Mouse (Mus musculus): Measurements from ENCODE around the gene Ssbp4. TPM values are rescaled to one million over a fixed set of nuclear protein-coding genes. Genes with fewer than 3 reads are reported as not detected.
A peak's percentile ranks its signal among the peaks of the same experiment; 100 is the strongest.

The Ssbp4 gene
- polyA plus RNA-seq, 1 experiment from 2014 or later = 122 TPM

GRCm38 (mm10) chr8:70630532-70631381 is 22.1 kb upstream of the Ssbp4 start:
- ATAC-seq (ENCODE audit: borderline replicate concordance, extremely low read depth, low FRiP score, low TSS enrichment) = peak; percentile 51; the same call in 1 of the 2 replicates
- Histone ChIP-seq H3K9ac (0 out of 2 replicates have a peak overlapping the region, but pooled peaks have one; percentile 33), H3K27ac (no peak overlapping the region)

GRCm38 (mm10) chr8:70629574-70630531 is 21.2 kb upstream of the Ssbp4 start:
- Histone ChIP-seq H3K27me3 (0 out of 2 replicates have a peak, but pooled peaks cover 3% of the 10 kb centered on the region), H3K9ac (peak overlapping the region; percentile 34), H3K4me2 (peak overlapping the region; percentile 81), H3K4me1 (peaks cover 42% of the 10 kb centered on the region), H3K4me3 (peak overlapping the region; percentile 49), H3K36me3 (no peaks in the 10 kb centered on the region), H3K9me3 (no peaks in the 10 kb centered on the region), H3K27ac (peak overlapping the region; percentile 25; the same call in 1 of the 2 replicates)
- 3% methylated on average over 60 of the region's 60 CpGs for WGBS
- peak; percentile 89 for ATAC-seq (ENCODE audit: borderline replicate concordance, extremely low read depth, low FRiP score, low TSS enrichment)

More at GRCm38 (mm10) chr8:70630532-70631381, 22.1 kb upstream of the Ssbp4 start:
- Histone ChIP-seq H3K4me1 (peaks cover 42% of the 10 kb centered on the region), H3K27me3 (0 out of 2 replicates have a peak, but pooled peaks cover 3% of the 10 kb centered on the region), H3K9me3 (no peaks in the 10 kb centered on the region), H3K4me3 (no peak overlapping the region; the same call in 1 of the 2 replicates), H3K36me3 (no peaks in the 10 kb centered on the region), H3K4me2 (peak overlapping the region; percentile 81)
- 11% methylated on average over 22 of the region's 22 CpGs for WGBS

DNA sequence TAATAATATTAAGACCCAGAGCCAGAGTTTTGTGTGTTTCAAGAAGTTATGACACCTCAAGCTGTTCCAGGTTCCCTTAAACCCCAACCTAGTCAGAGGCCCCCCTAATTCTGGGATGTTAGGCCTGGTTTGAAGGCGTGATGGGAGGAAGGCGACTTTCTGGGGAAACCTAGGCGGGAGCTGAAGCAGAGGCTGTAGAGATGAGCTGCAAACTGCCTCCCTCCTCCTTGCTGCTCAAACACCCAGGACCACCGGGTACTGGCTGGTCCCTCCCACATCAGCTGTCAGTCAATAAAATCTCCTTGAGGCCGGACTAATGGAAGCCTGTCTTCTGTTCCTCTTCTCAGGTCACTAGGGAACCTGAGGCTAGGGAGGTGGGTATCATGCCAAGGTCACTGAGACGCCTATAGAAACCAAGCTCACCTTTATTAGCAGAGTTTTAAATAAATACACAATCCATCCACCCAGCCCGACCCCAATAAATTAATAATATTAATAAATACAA is 20.4 kb upstream of the Ssbp4 start:
- Histone ChIP-seq H3K9ac (peak overlapping the region; percentile 34; the same call in 1 of the 2 replicates), H3K4me3 (peak overlapping the region; percentile 49; the same call in 1 of the 2 replicates), H3K9me3 (no peaks in the 10 kb centered on the region), H3K36me3 (no peaks in the 10 kb centered on the region), H3K27ac (peak overlapping the region; percentile 25; the same call in 1 of the 2 replicates), H3K27me3 (0 out of 2 replicates have a peak, but pooled peaks cover 3% of the 10 kb centered on the region), H3K4me2 (peak overlapping the region; percentile 81), H3K4me1 (peaks cover 35% of the 10 kb centered on the region)
- WGBS = 51% methylated on average over 7 of the region's 7 CpGs
- no peak for ATAC-seq (ENCODE audit: borderline replicate concordance, extremely low read depth, low FRiP score, low TSS enrichment)

- H3K4me2 ChIP-seq = no peak overlapping the region
- H3K27me3 ChIP-seq = peaks cover 9% of the 10 kb centered on the region; the same call in 1 of the 2 replicates
- no peaks in the 10 kb centered on the region for H3K9me3 ChIP-seq
- 87% methylated on average over 5 of the region's 5 CpGs for WGBS
- no peak overlapping the region for H3K27ac ChIP-seq
- H3K4me3 ChIP-seq = no peak overlapping the region
- ATAC-seq (ENCODE audit: borderline replicate concordance, extremely low read depth, low FRiP score, low TSS enrichment) = no peak
- no peaks in the 10 kb centered on the region for H3K36me3 ChIP-seq
- peaks cover 28% of the 10 kb centered on the region for H3K4me1 ChIP-seq
- H3K9ac ChIP-seq = no peak overlapping the region
These were observed 18.4 kb upstream of the Ssbp4 start for GRCm38 (mm10) chr8:70627041-70627440.

DNA sequence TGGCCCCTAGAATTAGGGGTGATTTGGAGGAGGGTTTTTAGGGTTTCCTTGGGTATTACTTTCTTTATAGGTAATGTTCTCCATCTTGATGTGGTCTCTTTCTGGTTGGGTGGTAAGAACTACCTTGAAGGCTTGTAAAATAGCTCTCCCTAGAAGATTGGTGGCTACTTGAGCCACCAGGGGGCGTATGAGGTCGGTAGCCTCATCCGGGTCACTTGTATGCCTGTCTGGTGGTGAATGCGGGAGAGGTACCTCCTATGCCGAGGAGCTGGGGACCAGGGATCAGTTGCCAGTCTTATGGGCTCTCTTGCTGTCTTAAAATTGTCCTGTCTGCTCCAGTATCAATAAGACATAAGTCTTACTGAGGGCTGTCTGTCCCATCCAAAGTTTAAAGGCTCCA is 16.4 kb upstream of the Ssbp4 start:
- Histone ChIP-seq H3K4me2 (no peak overlapping the region), H3K4me1 (peaks cover 9% of the 10 kb centered on the region), H3K36me3 (no peaks in the 10 kb centered on the region), H3K9me3 (no peaks in the 10 kb centered on the region), H3K9ac (no peak overlapping the region), H3K27ac (no peak overlapping the region), H3K4me3 (no peak overlapping the region), H3K27me3 (peaks cover 19% of the 10 kb centered on the region; the same call in 1 of the 2 replicates)
- WGBS = 10% methylated on average over 5 of the region's 5 CpGs
- no peak for ATAC-seq (ENCODE audit: borderline replicate concordance, extremely low read depth, low FRiP score, low TSS enrichment)

DNA sequence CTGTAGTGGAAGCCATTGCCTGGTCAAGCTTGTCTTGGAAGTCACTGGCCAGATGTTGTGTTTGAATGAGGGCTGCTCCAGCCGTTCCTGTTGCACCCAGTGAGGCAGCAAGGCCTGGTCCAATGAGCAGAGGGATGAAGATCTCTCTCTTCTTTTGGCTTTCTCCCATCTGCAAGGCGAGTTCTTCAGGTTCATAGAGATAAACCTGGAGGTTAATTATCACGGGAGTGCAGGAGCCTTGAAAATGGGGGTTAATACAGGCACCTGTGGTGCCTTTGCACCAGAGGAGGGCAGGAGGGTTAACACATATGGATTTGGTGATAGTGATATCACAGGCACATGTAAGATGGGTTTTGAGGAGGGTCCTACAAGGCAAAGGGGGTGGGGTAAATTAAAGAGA is 13.5 kb upstream of the Ssbp4 start:
- peaks cover 23% of the 10 kb centered on the region; the same call in 1 of the 2 replicates for H3K27me3 ChIP-seq
- no peaks in the 10 kb centered on the region for H3K9me3 ChIP-seq
- H3K4me3 ChIP-seq = no peak overlapping the region
- no peak overlapping the region for H3K27ac ChIP-seq
- ATAC-seq (ENCODE audit: borderline replicate concordance, extremely low read depth, low FRiP score, low TSS enrichment) = no peak
- no peak overlapping the region for H3K9ac ChIP-seq
- H3K36me3 ChIP-seq = no peaks in the 10 kb centered on the region
- H3K4me1 ChIP-seq = no peaks in the 10 kb centered on the region; the same call in 1 of the 2 replicates
- 50% methylated on average over 3 of the region's 3 CpGs for WGBS
- H3K4me2 ChIP-seq = no peak overlapping the region

GRCm38 (mm10) chr8:70618888-70619334 is 10.2 kb upstream of the Ssbp4 start:
- H3K4me2 ChIP-seq = no peak overlapping the region
- H3K27ac ChIP-seq = no peak overlapping the region
- H3K27me3 ChIP-seq = peaks cover 23% of the 10 kb centered on the region; the same call in 1 of the 2 replicates
- H3K4me1 ChIP-seq = no peaks in the 10 kb centered on the region; the same call in none of the 2 replicates
- WGBS = 27% methylated on average over 9 of the region's 9 CpGs
- H3K4me3 ChIP-seq = no peak overlapping the region
- no peak overlapping the region for H3K9ac ChIP-seq
- no peaks in the 10 kb centered on the region for H3K36me3 ChIP-seq
- no peaks in the 10 kb centered on the region for H3K9me3 ChIP-seq
- peak; percentile 59; the same call in 1 of the 2 replicates for ATAC-seq (ENCODE audit: borderline replicate concordance, extremely low read depth, low FRiP score, low TSS enrichment)

DNA sequence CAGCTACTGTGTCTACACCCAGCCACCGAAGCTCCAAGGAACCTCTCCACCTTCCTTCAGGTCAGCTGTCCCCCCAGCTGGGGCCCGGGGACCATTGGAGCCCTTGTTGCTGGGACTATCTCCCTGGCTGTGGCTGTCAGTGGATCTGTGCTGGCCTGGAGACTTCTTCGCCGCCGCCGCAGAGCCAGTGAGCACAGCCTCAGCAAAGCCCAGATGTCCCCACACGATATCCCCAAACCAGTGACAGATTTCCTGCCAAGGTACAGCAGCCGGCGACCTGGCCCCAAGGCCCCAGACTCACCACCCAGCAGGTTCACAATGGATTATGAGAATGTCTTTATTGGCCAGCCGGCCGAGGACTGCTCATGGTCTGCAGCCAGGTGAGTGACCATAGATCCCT is 9.3 kb upstream of the Ssbp4 start:
- no peaks in the 10 kb centered on the region for H3K9me3 ChIP-seq
- ATAC-seq (ENCODE audit: borderline replicate concordance, extremely low read depth, low FRiP score, low TSS enrichment) = no peak
- no peaks in the 10 kb centered on the region for H3K36me3 ChIP-seq
- H3K4me3 ChIP-seq = no peak overlapping the region
- no peak overlapping the region for H3K27ac ChIP-seq
- H3K4me1 ChIP-seq = no peaks in the 10 kb centered on the region; the same call in none of the 2 replicates
- H3K27me3 ChIP-seq = peaks cover 23% of the 10 kb centered on the region; the same call in 1 of the 2 replicates
- 74% methylated on average over 11 of the region's 11 CpGs for WGBS
- no peak overlapping the region for H3K4me2 ChIP-seq
- H3K9ac ChIP-seq = no peak overlapping the region

DNA sequence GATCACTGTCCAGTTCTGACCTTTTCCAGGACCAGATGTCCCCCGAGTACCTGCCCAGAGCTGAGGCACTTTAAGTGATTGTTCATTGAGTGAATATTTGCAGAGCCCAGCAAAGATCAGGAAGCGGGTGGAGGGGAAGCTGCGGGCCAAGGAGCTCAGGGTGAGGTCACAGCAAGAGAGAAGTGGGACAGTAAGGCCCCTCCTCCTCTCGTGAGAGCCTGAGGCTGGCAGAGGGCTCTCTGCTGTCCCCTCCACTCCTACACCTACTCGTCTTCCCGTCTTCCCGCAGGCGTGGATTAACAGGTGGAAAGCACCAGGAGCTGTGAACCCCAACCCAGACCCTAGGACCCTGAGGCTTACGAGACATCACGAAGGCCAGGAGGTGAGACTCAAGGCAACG is 8.0 kb upstream of the Ssbp4 start:
- H3K4me2 ChIP-seq = no peak overlapping the region
- 42% methylated on average over 11 of the region's 11 CpGs for WGBS
- H3K27me3 ChIP-seq = peaks cover 13% of the 10 kb centered on the region; the same call in 1 of the 2 replicates
- H3K9me3 ChIP-seq = no peaks in the 10 kb centered on the region
- H3K36me3 ChIP-seq = no peaks in the 10 kb centered on the region
- no peak overlapping the region for H3K27ac ChIP-seq
- H3K4me3 ChIP-seq = no peak overlapping the region
- peaks cover 2% of the 10 kb centered on the region for H3K4me1 ChIP-seq
- no peak for ATAC-seq (ENCODE audit: borderline replicate concordance, extremely low read depth, low FRiP score, low TSS enrichment)
- H3K9ac ChIP-seq = no peak overlapping the region

- no peaks in the 10 kb centered on the region for H3K9me3 ChIP-seq
- no peak within 1 kb of the TSS for H3K27ac ChIP-seq
- H3K4me2 ChIP-seq = no peak within 1 kb of the TSS
- H3K4me3 ChIP-seq = no peak within 1 kb of the TSS
- no peak within 1 kb of the TSS for H3K9ac ChIP-seq
- H3K36me3 ChIP-seq = no peaks in the 10 kb centered on the region
- 68% methylated on average over 3 of the region's 3 CpGs for WGBS
- H3K27me3 ChIP-seq = peaks cover 5% of the 10 kb centered on the region; the same call in 1 of the 2 replicates
- peaks cover 9% of the 10 kb centered on the region for H3K4me1 ChIP-seq
- no peak for ATAC-seq (ENCODE audit: borderline replicate concordance, extremely low read depth, low FRiP score, low TSS enrichment)
These were observed 7.2 kb upstream of the Ssbp4 start, which contains the start of gene Lrrc25 for GRCm38 (mm10) chr8:70615894-70616293. Lrrc25 (plus strand) TSS chr8:70616155.

DNA sequence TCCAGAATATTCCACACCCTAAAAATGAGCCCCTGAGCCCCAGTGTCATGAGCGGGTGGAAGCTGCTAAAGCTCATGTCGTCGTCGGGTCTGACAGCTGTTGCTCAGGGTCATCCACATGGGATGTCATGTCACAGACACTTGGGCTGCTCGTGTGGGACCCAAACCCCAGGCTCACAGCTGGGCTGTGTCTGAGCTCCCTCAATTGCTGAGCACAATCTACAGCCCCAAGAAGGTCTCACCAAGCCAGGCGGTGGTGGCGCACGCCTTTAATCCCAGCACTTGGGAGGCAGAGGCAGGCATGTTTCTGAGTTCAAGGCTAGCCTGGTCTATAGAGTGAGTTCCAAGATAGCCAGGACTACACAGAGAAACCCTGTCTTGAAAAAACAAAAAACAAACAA is 6.6 kb upstream of the Ssbp4 start:
- 73% methylated on average over 8 of the region's 8 CpGs for WGBS
- H3K4me2 ChIP-seq = no peak overlapping the region

More for the DNA sequence above, 6.6 kb upstream of the Ssbp4 start:
- Histone ChIP-seq H3K27ac (no peak overlapping the region), H3K9ac (no peak overlapping the region), H3K4me3 (no peak overlapping the region), H3K4me1 (peaks cover 16% of the 10 kb centered on the region), H3K27me3 (0 out of 2 replicates have a peak, but pooled peaks cover 4% of the 10 kb centered on the region), H3K36me3 (no peaks in the 10 kb centered on the region), H3K9me3 (no peaks in the 10 kb centered on the region)
- ATAC-seq (ENCODE audit: borderline replicate concordance, extremely low read depth, low FRiP score, low TSS enrichment) = no peak

Data from lung, embryonic 15.5 days (tissue).